Mouse (Mus musculus): Measurements from ENCODE around the gene Arhgap42.

The Arhgap42 gene

DNA sequence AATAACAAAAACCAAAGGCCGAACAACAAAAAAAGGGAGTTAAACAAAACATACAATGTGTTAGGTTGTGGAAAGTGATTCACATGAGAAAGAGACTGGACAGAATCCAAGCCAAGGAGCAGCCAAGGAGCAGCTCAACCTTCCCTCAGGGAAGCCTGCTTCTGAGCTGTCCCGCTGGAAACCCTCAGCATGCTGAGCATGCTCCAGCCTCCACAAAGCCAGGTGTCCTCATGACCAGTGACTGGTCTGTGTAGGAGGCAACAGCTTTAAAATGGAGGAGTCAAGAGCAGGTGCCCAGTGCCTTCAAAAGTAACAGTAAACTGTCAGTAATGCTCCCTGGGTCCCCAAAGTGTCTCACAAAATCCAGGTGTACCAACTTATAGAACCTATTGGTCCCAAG is 28.4 kb downstream of the Arhgap42 start:
- DNase-seq (ENCODE audit: low spot score in 2 of 2): no peak

DNA sequence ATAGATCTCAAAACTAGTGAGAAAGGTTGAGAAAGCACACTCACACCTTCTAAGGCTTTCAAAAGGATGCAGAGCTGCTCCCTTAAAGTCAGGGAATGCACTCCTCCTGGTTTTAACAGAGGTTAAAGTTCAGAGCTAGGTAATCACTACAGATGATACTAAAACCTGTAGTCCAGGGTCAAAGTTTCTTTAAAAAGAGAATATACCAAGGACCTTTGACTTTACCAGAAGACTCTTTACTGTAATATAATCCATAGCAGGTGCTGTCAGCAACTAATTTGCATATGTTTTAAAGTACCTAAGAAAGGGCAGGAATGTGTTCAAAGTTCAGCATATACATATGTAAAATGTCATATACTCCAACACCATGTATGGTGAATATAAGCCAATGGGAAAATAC is 30.7 kb downstream of the Arhgap42 start:
- DNase-seq (ENCODE audit: low spot score in 2 of 2): no peak

DNA sequence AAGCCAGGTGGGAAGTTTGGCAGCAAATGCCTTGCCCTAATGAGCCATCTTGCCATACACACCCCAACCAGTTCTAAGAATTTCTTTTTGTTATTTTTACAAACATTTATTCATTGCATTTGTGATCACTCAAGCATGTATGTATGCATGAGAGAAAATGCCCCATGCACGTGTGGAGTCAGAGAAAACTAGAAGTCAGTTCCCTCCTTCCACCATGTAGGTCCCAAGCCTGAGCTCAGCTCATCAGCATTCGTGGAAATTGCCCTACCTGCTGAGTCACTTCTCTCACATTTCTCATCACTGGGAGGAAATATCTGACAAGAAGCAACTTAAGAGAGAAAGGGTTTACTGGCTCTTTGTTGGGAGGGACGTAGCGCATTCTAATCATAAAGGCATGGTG is 31.6 kb downstream of the Arhgap42 start:
- no peak for DNase-seq (ENCODE audit: low spot score in 2 of 2)

DNA sequence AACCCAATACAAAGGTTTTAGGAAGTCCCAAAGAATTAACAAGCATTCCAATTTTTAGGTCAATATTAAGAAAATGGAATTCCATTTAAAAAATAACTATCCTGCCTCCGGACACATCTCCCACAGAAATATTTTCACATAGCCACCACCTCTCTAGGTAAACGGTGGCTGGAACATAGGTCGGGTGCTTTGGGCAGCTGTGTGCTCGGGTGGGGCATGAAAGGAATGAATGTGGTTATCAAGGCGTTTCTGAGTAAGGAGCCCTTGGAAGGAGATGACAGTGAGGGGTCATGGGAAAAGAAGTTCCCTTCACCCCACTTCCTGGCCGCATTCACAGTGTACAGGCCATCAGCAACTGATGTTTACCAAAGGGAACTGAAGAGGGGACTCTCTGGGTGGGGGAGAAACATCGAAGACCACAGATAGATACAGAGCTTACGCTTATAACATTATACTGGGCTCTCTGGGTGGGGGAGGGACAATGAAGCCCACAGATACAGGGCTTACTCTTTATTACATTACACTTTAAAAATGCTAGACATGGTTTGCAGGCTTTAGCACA is 38.0 kb downstream of the Arhgap42 start:
- no peak for DNase-seq (ENCODE audit: low spot score in 2 of 2)

- DNase-seq (ENCODE audit: low spot score in 2 of 2): no peak
Measured at GRCm38 (mm10) chr9:9199170-9199841, 39.6 kb downstream of the Arhgap42 start.

DNA sequence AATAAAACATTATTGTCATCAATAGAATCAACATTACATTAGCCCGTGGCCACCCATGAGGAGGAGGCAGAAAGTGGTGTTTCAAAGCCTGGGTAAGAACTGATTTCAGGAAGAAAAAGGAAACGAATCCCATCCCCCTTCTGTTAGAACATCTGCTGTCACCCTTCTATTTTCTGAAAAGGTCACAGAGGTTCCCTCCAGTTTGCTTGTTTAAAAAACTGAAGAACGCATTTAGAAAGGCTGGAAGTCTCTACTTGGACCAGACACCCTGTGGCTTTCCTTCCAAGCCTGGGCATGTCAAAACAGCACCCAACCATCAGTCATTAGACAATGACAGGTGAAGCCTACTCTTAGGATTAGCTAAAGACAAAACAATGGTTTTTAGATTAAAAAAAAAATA is 40.3 kb downstream of the Arhgap42 start:
- DNase-seq (ENCODE audit: low spot score in 2 of 2): no peak

DNA sequence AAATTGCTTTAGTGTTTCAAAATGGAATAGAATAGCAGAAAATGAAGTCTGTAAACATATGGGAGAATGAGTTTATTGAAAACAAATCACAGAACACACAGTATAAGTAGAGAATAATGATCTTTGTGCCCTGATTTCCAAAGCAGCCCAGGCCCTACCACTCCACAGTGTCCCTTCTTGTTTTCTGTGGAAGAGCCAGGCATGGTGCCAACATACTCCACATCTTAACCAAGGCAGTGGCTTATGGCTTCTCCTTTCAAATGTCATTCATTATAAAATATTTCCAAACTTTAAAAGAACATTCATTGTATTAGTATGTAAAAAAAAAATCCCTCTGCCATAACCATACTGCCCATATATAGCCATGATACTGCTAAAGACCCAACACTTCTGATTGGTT is 42.9 kb downstream of the Arhgap42 start:
- DNase-seq (ENCODE audit: low spot score in 2 of 2): no peak

DNA sequence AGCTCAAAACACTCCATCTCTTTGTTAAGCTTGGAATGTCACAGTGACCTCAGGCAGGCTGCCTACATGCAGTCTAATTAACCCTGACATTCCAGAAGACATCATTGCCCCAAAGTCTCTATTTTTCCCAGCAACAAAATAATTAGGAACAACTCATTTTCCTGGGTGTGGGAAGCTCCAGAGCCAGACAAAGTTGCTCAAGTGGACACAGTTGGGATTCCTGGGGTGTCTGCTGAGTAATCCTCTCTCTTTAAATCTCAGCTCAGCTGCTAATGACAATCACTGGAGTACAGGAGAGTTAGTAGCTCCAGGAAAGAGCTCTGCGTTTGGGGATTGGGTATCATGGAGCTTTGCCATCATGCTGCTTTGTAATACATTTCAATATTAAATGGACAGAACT is 44.4 kb downstream of the Arhgap42 start:
- DNase-seq (ENCODE audit: low spot score in 2 of 2): no peak

GRCm38 (mm10) chr9:9192716-9193115 is 46.2 kb downstream of the Arhgap42 start:
- no peak for DNase-seq (ENCODE audit: low spot score in 2 of 2)

DNA sequence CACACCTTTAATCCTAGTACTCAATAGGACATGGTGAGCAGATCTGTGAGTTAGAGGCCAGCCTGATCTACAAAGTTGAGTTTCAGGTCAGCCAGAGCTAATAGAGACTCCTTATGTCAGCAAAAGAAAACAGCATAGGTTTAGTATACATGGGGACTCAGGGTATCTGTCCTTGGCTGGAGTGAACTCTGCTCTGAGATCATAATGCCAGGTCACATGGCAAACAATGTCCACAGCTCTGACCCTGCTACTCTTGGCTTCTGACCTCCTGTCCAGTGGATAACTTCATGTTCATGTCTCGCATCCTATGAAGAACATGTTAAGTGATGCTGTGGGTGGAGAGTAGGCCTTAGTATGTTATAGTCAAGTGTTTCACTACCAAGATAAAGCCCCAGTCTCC is 48.1 kb downstream of the Arhgap42 start:
- no peak for DNase-seq (ENCODE audit: low spot score in 2 of 2)

- no peak for DNase-seq (ENCODE audit: low spot score in 2 of 2)
Measured at GRCm38 (mm10) chr9:9188167-9188566, 50.7 kb downstream of the Arhgap42 start.

- DNase-seq (ENCODE audit: low spot score in 2 of 2): no peak
Measured at GRCm38 (mm10) chr9:9177745-9178144, 61.2 kb downstream of the Arhgap42 start.

GRCm38 (mm10) chr9:9174924-9175323 is 64.0 kb downstream of the Arhgap42 start:
- DNase-seq (ENCODE audit: low spot score in 2 of 2): no peak

GRCm38 (mm10) chr9:9174206-9174605 is 64.7 kb downstream of the Arhgap42 start:
- no peak for DNase-seq (ENCODE audit: low spot score in 2 of 2)

GRCm38 (mm10) chr9:9173091-9173490 is 65.8 kb downstream of the Arhgap42 start:
- no peak for DNase-seq (ENCODE audit: low spot score in 2 of 2)

GRCm38 (mm10) chr9:9171146-9171816 is 67.6 kb downstream of the Arhgap42 start:
- DNase-seq (ENCODE audit: low spot score in 2 of 2): no peak

DNA sequence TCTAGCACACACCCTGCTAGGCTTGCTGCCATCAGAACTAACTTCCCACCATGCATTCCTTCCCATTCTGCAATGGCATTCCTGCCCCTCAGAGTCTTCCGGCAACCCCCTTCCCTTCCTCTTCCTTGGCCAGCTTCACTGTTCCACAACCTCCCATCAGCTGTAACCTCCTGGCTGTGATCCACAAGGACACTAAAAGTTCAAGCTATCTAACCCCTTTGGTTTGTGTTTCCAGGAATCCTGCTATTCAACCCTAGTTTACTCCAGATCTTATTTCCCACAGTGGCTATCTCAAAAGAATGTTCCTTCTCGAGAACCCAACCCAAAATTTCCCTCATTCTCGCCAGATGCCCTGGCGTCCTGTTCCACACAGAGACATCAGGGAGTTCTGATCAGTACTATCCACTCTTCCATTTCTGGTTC is 73.2 kb downstream of the Arhgap42 start:
- DNase-seq (ENCODE audit: low spot score in 2 of 2): no peak

- no peak for DNase-seq (ENCODE audit: low spot score in 2 of 2)
Measured at GRCm38 (mm10) chr9:9160736-9161135, 78.2 kb downstream of the Arhgap42 start.

DNA sequence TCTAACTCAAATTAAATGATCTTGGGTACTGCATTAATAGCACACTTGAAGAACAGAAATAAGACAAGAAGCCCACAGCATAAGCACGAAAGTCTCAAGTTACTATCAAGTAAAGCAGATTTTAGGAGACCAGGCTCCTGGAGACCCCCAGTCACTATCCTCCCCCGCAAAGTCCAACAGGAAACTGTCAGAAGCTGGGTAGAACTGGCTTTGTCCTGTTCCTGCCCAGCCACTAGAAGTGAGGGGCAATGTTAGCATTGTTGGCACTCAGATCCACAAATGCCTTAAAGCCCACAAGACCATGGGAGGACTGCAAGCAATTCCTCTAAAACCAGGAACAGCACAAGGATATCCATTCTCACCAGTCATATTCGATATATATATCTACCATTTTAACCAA is 80.7 kb downstream of the Arhgap42 start:
- DNase-seq (ENCODE audit: low spot score in 2 of 2): no peak

DNA sequence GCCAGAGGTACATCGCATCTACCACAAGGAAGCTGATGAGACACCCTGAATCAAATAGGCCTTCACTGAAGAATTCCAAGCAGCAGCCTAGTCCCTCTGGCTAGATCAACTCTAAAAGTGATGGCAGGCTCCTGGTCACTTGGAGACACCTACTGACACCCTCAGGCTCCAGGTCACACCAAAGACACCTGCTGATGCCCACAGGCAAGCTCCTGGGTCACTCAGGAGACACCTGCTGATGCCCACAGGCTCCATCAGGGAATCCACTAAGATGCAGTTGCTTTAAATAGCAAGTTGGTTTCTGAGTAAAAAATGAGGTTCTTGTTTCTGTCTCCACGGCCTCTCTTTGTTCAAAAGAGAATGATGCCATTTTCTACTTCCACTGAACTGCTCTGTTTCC is 81.5 kb downstream of the Arhgap42 start:
- no peak for DNase-seq (ENCODE audit: low spot score in 2 of 2)

DNA sequence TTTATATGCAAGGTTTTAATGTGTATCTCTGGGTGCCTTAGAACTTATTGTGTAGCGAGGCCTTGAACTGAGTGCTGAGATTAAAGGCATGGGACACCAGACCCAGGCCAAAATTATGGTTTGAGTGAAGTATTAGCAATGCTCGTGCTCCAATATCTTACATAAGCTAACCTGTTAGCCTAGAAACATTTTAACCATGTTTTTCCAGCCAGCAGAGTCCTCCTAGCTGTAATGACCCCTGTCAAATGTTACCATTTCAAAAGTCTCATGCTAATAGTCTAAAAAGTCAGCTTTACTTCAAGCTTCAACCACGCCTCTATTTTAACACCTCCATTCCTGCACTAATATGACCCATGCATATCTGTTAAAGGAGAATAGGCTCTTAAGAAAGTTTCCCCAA is 84.3 kb downstream of the Arhgap42 start:
- no peak for DNase-seq (ENCODE audit: low spot score in 2 of 2)

- no peak for DNase-seq (ENCODE audit: low spot score in 2 of 2)
Measured at GRCm38 (mm10) chr9:9144301-9145121, 94.4 kb downstream of the Arhgap42 start.

Data from frontal cortex, postnatal 25 days (tissue).